In genomic region chrX:99331764-99332456, GRCm38 (mm10) we compare ENCODE assay signal across 16 mouse cellular contexts.
DNase-seq lines count a peak whose midpoint lies in the region; ATAC-seq lines count a peak whose summit lies in the region.
"Had no signal": no experiment of that assay in that cellular context is flagged by ENCODE, and none has a peak within 500 bp of the region (broad histone marks: within the 10 kb centered on the region; RNA-seq: fewer than 3 reads in every experiment).

No protein-coding gene starts in this region.

- peak; percentile 40 for DNase-seq in neural tube, embryonic 11.5 days (ENCODE audit: low spot score)
- no peak for DNase-seq in neural tube, embryonic 10.5 days (ENCODE audit: extremely low spot score, low spot score)
- DNase-seq in midbrain, embryonic 11.5 days (ENCODE audit: low spot score, missing footprints), result peak; percentile 80
- DNase-seq in adrenal gland, postnatal 14 days, result no peak
- DNase-seq in heart, adult 18-20 months, result no peak
- DNase-seq: adrenal gland, adult 2 months; B cell, adult 2 months; cerebellum, postnatal 25 days; heart, postnatal 10 days; lung, postnatal 36 days; right cerebral cortex, postnatal 14 days had no signal

- no peak overlapping the region for H3K27ac ChIP-seq in neural tube, embryonic 11.5 days (ENCODE audit: low read depth, low read length)
- H3K27ac ChIP-seq in forebrain, embryonic 16.5 days (ENCODE audit: low read length), result peak overlapping the region; percentile 72
- H3K27ac ChIP-seq in midbrain, embryonic 11.5 days (ENCODE audit: low read depth, low read length), result peak overlapping the region; percentile 30; the same call in 1 of the 2 replicates
- no peak overlapping the region for H3K27ac ChIP-seq in liver, embryonic 12.5 days
- H3K27ac ChIP-seq: embryonic facial prominence, embryonic 13.5 days; liver, embryonic 14.5 days had no signal

- H3K4me1 ChIP-seq in neural tube, embryonic 11.5 days (ENCODE audit: control insufficient read depth, insufficient read depth, low read length), result 0 out of 2 replicates have a peak, but pooled peaks cover 5% of the 10 kb centered on the region
- H3K4me1 ChIP-seq in forebrain, embryonic 16.5 days (replicated peaks; ENCODE audit: control insufficient read depth, insufficient read depth, low read length), result no peaks in the 10 kb centered on the region; the same call in 1 of the 2 replicates
- H3K4me1 ChIP-seq in midbrain, embryonic 11.5 days (ENCODE audit: control insufficient read depth, insufficient read depth, low read length), result peaks cover 5% of the 10 kb centered on the region; the same call in 1 of the 2 replicates
- H3K4me1 ChIP-seq in liver, embryonic 12.5 days, result no peaks in the 10 kb centered on the region

- no peaks in the 10 kb centered on the region for H3K36me3 ChIP-seq in neural tube, embryonic 11.5 days (ENCODE audit: control insufficient read depth, insufficient read depth, low read length)
- H3K36me3 ChIP-seq in forebrain, embryonic 16.5 days (ENCODE audit: control insufficient read depth, insufficient read depth), result no peaks in the 10 kb centered on the region
- H3K36me3 ChIP-seq in midbrain, embryonic 11.5 days (ENCODE audit: control insufficient read depth, insufficient read depth, low read length), result no peaks in the 10 kb centered on the region
- H3K36me3 ChIP-seq in liver, embryonic 12.5 days, result no peaks in the 10 kb centered on the region
- H3K36me3 ChIP-seq: embryonic facial prominence, embryonic 13.5 days had no signal

- no peak overlapping the region for H3K4me3 ChIP-seq in neural tube, embryonic 11.5 days (ENCODE audit: low read depth, low read length)
- no peak overlapping the region for H3K4me3 ChIP-seq in forebrain, embryonic 16.5 days (replicated peaks; ENCODE audit: low read length)
- no peak overlapping the region for H3K4me3 ChIP-seq in midbrain, embryonic 11.5 days (ENCODE audit: low read depth, low read length)
- H3K4me3 ChIP-seq in liver, embryonic 12.5 days, result no peak overlapping the region
- H3K4me3 ChIP-seq: embryonic facial prominence, embryonic 13.5 days had no signal

- no peak overlapping the region for H3K4me2 ChIP-seq in neural tube, embryonic 11.5 days (ENCODE audit: low read depth)
- no peak overlapping the region for H3K4me2 ChIP-seq in forebrain, embryonic 16.5 days (ENCODE audit: low read length)
- no peak overlapping the region for H3K4me2 ChIP-seq in midbrain, embryonic 11.5 days
- no peak overlapping the region for H3K4me2 ChIP-seq in liver, embryonic 12.5 days
- H3K4me2 ChIP-seq: embryonic facial prominence, embryonic 13.5 days had no signal

- WGBS in neural tube, embryonic 11.5 days, result 49% methylated on average over 9 of the region's 9 CpGs
- whole genome bisulfite sequencing in forebrain, embryonic 16.5 days, result 30% methylated on average over 9 of the region's 9 CpGs
- 41% methylated on average over 9 of the region's 9 CpGs for WGBS in midbrain, embryonic 11.5 days
- WGBS in liver, embryonic 12.5 days (ENCODE audit: insufficient replicate concordance), result 52% methylated on average over 9 of the region's 9 CpGs

- no peak overlapping the region for H3K9ac ChIP-seq in neural tube, embryonic 11.5 days (ENCODE audit: low read length)
- H3K9ac ChIP-seq in forebrain, embryonic 16.5 days (replicated peaks; ENCODE audit: low read depth, low read length), result no peak overlapping the region
- no peak overlapping the region for H3K9ac ChIP-seq in midbrain, embryonic 11.5 days (ENCODE audit: low read length)
- H3K9ac ChIP-seq in liver, embryonic 12.5 days, result no peak overlapping the region
- H3K9ac ChIP-seq: embryonic facial prominence, embryonic 13.5 days; liver, embryonic 14.5 days had no signal

- peaks cover 2% of the 10 kb centered on the region for H3K27me3 ChIP-seq in neural tube, embryonic 11.5 days (ENCODE audit: control insufficient read depth, insufficient read depth, low read length)
- no peaks in the 10 kb centered on the region for H3K27me3 ChIP-seq in forebrain, embryonic 16.5 days (replicated peaks; ENCODE audit: control insufficient read depth, insufficient read depth, low read length)
- H3K27me3 ChIP-seq in midbrain, embryonic 11.5 days (ENCODE audit: control insufficient read depth, insufficient read depth, low read length), result peaks cover 6% of the 10 kb centered on the region
- peaks cover 68% of the 10 kb centered on the region; the same call in 1 of the 2 replicates for H3K27me3 ChIP-seq in liver, embryonic 12.5 days (replicated peaks)

- ATAC-seq in neural tube, embryonic 11.5 days (ENCODE audit: insufficient read depth, low FRiP score, low TSS enrichment), result peak; percentile 74
- ATAC-seq in forebrain, embryonic 16.5 days, result peak; percentile 82
- peak; percentile 78 for ATAC-seq in midbrain, embryonic 11.5 days (ENCODE audit: low FRiP score)
- no peak for ATAC-seq in liver, embryonic 12.5 days
- no peak for ATAC-seq in megakaryocyte-erythroid progenitor cell, adult 5-6 weeks (replicated peaks; ENCODE audit: low FRiP score, low TSS enrichment, poor library complexity, severe bottlenecking)

- H3K9me3 ChIP-seq in neural tube, embryonic 11.5 days (ENCODE audit: control insufficient read depth, low read length), result no peaks in the 10 kb centered on the region
- no peaks in the 10 kb centered on the region for H3K9me3 ChIP-seq in forebrain, embryonic 16.5 days (ENCODE audit: control insufficient read depth, low read length)
- H3K9me3 ChIP-seq in midbrain, embryonic 11.5 days (ENCODE audit: control insufficient read depth, low read length), result no peaks in the 10 kb centered on the region
- H3K9me3 ChIP-seq in liver, embryonic 12.5 days (replicated peaks), result no peaks in the 10 kb centered on the region
- H3K9me3 ChIP-seq: embryonic facial prominence, embryonic 13.5 days had no signal

Comparison
In these comparisons a context has a peak if more than half of its experiments do, and no peak if none do; other contexts are left out.
1. DNase-seq: peak in neural tube, embryonic 11.5 days (single experiment) and midbrain, embryonic 11.5 days (single experiment); none in neural tube, embryonic 10.5 days (single experiment), adrenal gland, postnatal 14 days (single experiment) and heart, adult 18-20 months (0 of 2).
2. ATAC-seq: peak in neural tube, embryonic 11.5 days (single experiment), forebrain, embryonic 16.5 days (single experiment) and midbrain, embryonic 11.5 days (single experiment); none in liver, embryonic 12.5 days (single experiment) and megakaryocyte-erythroid progenitor cell, adult 5-6 weeks (single experiment).
3. H3K27ac ChIP-seq: peak in forebrain, embryonic 16.5 days (single experiment) and midbrain, embryonic 11.5 days (single experiment); none in neural tube, embryonic 11.5 days (single experiment) and liver, embryonic 12.5 days (single experiment).